Mouse (Mus musculus) ES-E14 (cell line): ENCODE measurements at regions not wholly inside any gene's neighbourhood (a gene's known extent, or its start where the extent isn't known, plus 50 kb on each side); places are given as distances from the start of the nearest gene placed in this dataset.

ENCODE experiments used
- CHD2 ChIP-seq: IDR thresholded peaks from 2 replicates; pipeline ENCODE4 v1.6.1; 2014; ENCODE audit warnings: mild to moderate bottlenecking, low read depth, low read length, inconsistent platforms
- HCFC1 ChIP-seq: IDR thresholded peaks from 2 replicates; pipeline ENCODE4 v1.6.1; 2012; ENCODE audit warnings: low read length, inconsistent platforms, borderline replicate concordance; ENCODE audit not compliant: insufficient read depth
- MAFK ChIP-seq: IDR thresholded peaks from 2 replicates; pipeline ENCODE4 v1.6.1; 2014; ENCODE audit warnings: mild to moderate bottlenecking, low read depth, low read length, inconsistent platforms; ENCODE audit not compliant: insufficient read depth
- ZC3H11A ChIP-seq: IDR thresholded peaks from 2 replicates; pipeline ENCODE4 v1.6.1; 2012; ENCODE audit warnings: low read depth, mild to moderate bottlenecking, inconsistent platforms, low read length, borderline replicate concordance
- ZNF384 ChIP-seq: IDR thresholded peaks from 2 replicates; pipeline ENCODE4 v1.6.1; 2012; ENCODE audit warnings: low read depth, low read length, inconsistent platforms

DNA sequence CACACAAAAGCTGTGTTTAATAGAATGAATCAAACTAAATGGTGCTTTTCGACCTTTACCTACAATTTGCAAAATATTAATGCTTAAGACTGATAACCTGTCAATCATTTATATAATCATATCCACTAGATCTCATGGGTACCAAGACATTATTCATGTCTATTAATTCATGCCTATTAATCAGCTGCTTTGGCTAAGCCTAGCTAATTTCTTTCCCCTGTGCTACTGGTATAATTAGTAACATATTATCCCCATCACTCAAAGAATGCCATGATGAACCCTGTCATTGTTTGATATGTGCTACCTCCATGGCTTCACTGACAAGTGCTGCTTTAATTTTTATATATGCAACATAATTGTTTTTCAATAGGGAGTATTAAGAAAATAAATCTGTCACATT lies 474.1 kb upstream of the Kcnd2 start:
- TF ChIP-seq CHD2 (no peak), ZNF384 (no peak), ZC3H11A (no peak), HCFC1 (no peak), MAFK (no peak)
